In the genomic region with DNA sequence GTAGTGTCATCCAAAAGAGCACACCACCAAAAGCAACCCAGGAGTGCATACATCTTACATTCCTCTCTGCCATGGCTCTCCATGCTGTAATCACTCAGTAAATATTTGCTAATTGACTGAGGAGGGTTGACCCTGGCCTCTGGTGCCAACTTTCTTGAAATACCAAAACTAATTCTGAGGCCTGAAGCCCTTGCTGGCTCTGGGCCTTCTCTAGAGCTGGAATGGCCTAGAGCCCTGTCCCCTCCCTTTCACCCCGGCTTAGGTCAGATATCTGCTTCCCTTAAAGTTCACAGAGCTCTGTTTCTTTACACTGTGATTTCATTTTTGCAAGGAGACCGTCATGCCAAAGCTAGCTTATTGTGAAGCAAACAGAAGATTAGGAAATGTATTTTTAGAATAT, we compare ENCODE assay signal across 18 mouse cellular contexts. TPM values are rescaled to one million over a fixed set of nuclear protein-coding genes. Genes with fewer than 3 reads are reported as not detected.
DNase-seq lines count a peak whose midpoint lies in the region; ATAC-seq and TF ChIP-seq lines count a peak whose summit lies in the region.
"Had no signal": no experiment of that assay in that cellular context is flagged by ENCODE, and none has a peak within 500 bp of the region (broad histone marks: within the 10 kb centered on the region; RNA-seq: fewer than 3 reads in every experiment).

No protein-coding gene starts in this region.

- peak; percentile 47 to 55 for DNase-seq in heart, postnatal 10 days
- peak; percentile 56 for DNase-seq in lung, embryonic 14.5 days
- no peak for DNase-seq in right cerebral cortex, postnatal 14 days
- DNase-seq: cerebellum, adult 11-12 months; gastrocnemius, postnatal 36 days; kidney, postnatal 14 days; liver, embryonic 13.5 days; retina, postnatal 1 day; spleen, adult 18-20 months had no signal

- H3K4me1 ChIP-seq in heart, embryonic 12.5 days (replicated peaks) = peaks cover 37% of the 10 kb centered on the region
- H3K4me1 ChIP-seq in brown adipose tissue, adult 24 weeks (ENCODE audit: control insufficient read depth, insufficient read depth, insufficient read length, low read length) = peaks cover 37% of the 10 kb centered on the region
- peaks cover 26% of the 10 kb centered on the region for H3K4me1 ChIP-seq in lung, embryonic 14.5 days (ENCODE audit: insufficient read depth)
- peaks cover 23% of the 10 kb centered on the region; the same call in 1 of the 2 replicates for H3K4me1 ChIP-seq in stomach, embryonic 14.5 days (ENCODE audit: control insufficient read depth, insufficient read depth, low read length)
- H3K4me1 ChIP-seq: hindbrain, embryonic 15.5 days had no signal

- H3K27ac ChIP-seq in heart, embryonic 12.5 days (ENCODE audit: poor library complexity, severe bottlenecking) = no peak overlapping the region
- H3K27ac ChIP-seq in brown adipose tissue, adult 24 weeks (replicated peaks; ENCODE audit: low read depth, low read length) = peak overlapping the region; percentile 40
- no peak overlapping the region for H3K27ac ChIP-seq in lung, embryonic 14.5 days (ENCODE audit: low read depth)
- no peak overlapping the region for H3K27ac ChIP-seq in stomach, embryonic 14.5 days (ENCODE audit: low read length)
- H3K27ac ChIP-seq: embryonic facial prominence, embryonic 13.5 days; hindbrain, embryonic 15.5 days; liver, embryonic 13.5 days had no signal

- no peak for ATAC-seq in heart, embryonic 12.5 days (ENCODE audit: insufficient number of reproducible peaks, low FRiP score)
- no peak for ATAC-seq in lung, embryonic 14.5 days (ENCODE audit: insufficient read depth)
- 0 out of 2 replicates have a peak, but pooled peaks have one; percentile 33 for ATAC-seq in stomach, embryonic 14.5 days (ENCODE audit: insufficient number of reproducible peaks, insufficient read depth, low FRiP score, low read depth)
- ATAC-seq in megakaryocyte progenitor cell, adult 5-6 weeks (replicated peaks; ENCODE audit: poor library complexity) = no peak
- ATAC-seq: CD4-positive, CD25-positive, alpha-beta regulatory T cell, adult 4 months; intestine, postnatal 0 days had no signal

- no peak overlapping the region for H3K4me3 ChIP-seq in heart, embryonic 12.5 days
- no peak overlapping the region for H3K4me3 ChIP-seq in brown adipose tissue, adult 24 weeks (ENCODE audit: insufficient read depth, low read depth, low read length)
- no peak overlapping the region for H3K4me3 ChIP-seq in lung, embryonic 14.5 days (ENCODE audit: low read depth, low read length)
- no peak overlapping the region for H3K4me3 ChIP-seq in stomach, embryonic 14.5 days (ENCODE audit: low read depth, low read length)
- H3K4me3 ChIP-seq: embryonic facial prominence, embryonic 13.5 days; hindbrain, embryonic 15.5 days; liver, embryonic 13.5 days had no signal

- intact Hi-C loops in heart, postnatal 10 days (cut with DNase I) = no loop called here

- TF ChIP-seq CTCF in lung, embryonic 14.5 days (IDR thresholded peaks at IDR 0.05; ENCODE audit: low read depth) = no peak

- 0 out of 2 replicates have a peak, but pooled peaks cover 7% of the 10 kb centered on the region for H3K27me3 ChIP-seq in heart, embryonic 12.5 days (replicated peaks)
- no peaks in the 10 kb centered on the region for H3K27me3 ChIP-seq in lung, embryonic 14.5 days (ENCODE audit: insufficient read depth, low read length)
- H3K27me3 ChIP-seq in stomach, embryonic 14.5 days (ENCODE audit: control insufficient read depth, insufficient read depth, low read length) = no peaks in the 10 kb centered on the region
- H3K27me3 ChIP-seq: embryonic facial prominence, embryonic 13.5 days; hindbrain, embryonic 15.5 days had no signal

- no peaks in the 10 kb centered on the region for H3K36me3 ChIP-seq in heart, embryonic 12.5 days
- no peaks in the 10 kb centered on the region for H3K36me3 ChIP-seq in lung, embryonic 14.5 days (ENCODE audit: insufficient read depth)
- H3K36me3 ChIP-seq in stomach, embryonic 14.5 days (ENCODE audit: control insufficient read depth, insufficient read depth, low read length) = no peaks in the 10 kb centered on the region
- H3K36me3 ChIP-seq: embryonic facial prominence, embryonic 13.5 days; hindbrain, embryonic 15.5 days; liver, embryonic 13.5 days had no signal

- H3K9me3 ChIP-seq in heart, embryonic 12.5 days (replicated peaks) = no peaks in the 10 kb centered on the region
- H3K9me3 ChIP-seq in lung, embryonic 14.5 days (ENCODE audit: low read depth, low read length) = no peaks in the 10 kb centered on the region
- H3K9me3 ChIP-seq in stomach, embryonic 14.5 days (ENCODE audit: control insufficient read depth, low read depth, low read length) = no peaks in the 10 kb centered on the region
- H3K9me3 ChIP-seq: embryonic facial prominence, embryonic 13.5 days; hindbrain, embryonic 15.5 days; liver, embryonic 13.5 days had no signal

- WGBS in heart, embryonic 12.5 days = 30% methylated on average over 2 of the region's 2 CpGs
- 31% methylated on average over 2 of the region's 2 CpGs for WGBS in lung, embryonic 14.5 days
- 38% methylated on average over 2 of the region's 2 CpGs for WGBS in stomach, embryonic 14.5 days

- no peak overlapping the region for H3K4me2 ChIP-seq in heart, embryonic 12.5 days
- H3K4me2 ChIP-seq in lung, embryonic 14.5 days = no peak overlapping the region
- no peak overlapping the region for H3K4me2 ChIP-seq in stomach, embryonic 14.5 days (replicated peaks; ENCODE audit: low read depth, low read length)
- H3K4me2 ChIP-seq: embryonic facial prominence, embryonic 13.5 days; hindbrain, embryonic 15.5 days; liver, embryonic 13.5 days; midbrain, embryonic 11.5 days had no signal

- H3K9ac ChIP-seq in heart, embryonic 12.5 days = no peak overlapping the region
- H3K9ac ChIP-seq in lung, embryonic 14.5 days = no peak overlapping the region
- H3K9ac ChIP-seq in stomach, embryonic 14.5 days (replicated peaks; ENCODE audit: low read depth, low read length) = no peak overlapping the region
- H3K9ac ChIP-seq: embryonic facial prominence, embryonic 13.5 days; hindbrain, embryonic 15.5 days; liver, embryonic 13.5 days had no signal

RNA-seq across cellular contexts. Expression of gene Csf1, which starts 6.5 kb away (rescaled TPM):
- total RNA-seq in heart, postnatal 10 days (2021) = 10 to 100 TPM; 25.5 to 29.0 TPM
- 12.7 and 12.8 TPM in 2 replicates for polyA plus RNA-seq in heart, embryonic 12.5 days (2016; fragmentation: Nextera tagmentation; extraction: Ambion mirVana)
- polyA plus RNA-seq in brown adipose tissue, adult 24 weeks (2012; ENCODE audit: insufficient read depth, insufficient read length, missing spikeins) = 5.6 and 14.8 TPM in 2 replicates
- polyA plus RNA-seq in lung, embryonic 14.5 days (2014; fragmentation: Nextera tagmentation; extraction: Ambion mirVana) = 9.3 and 12.9 TPM in 2 replicates
- polyA plus RNA-seq in stomach, embryonic 14.5 days (2014; fragmentation: Nextera tagmentation; extraction: Ambion mirVana) = 11.0 and 14.0 TPM in 2 replicates
- total RNA-seq in megakaryocyte progenitor cell, adult 5-6 weeks (2015) = 2.2 and 4.8 TPM in 2 replicates
- total RNA-seq in megakaryocyte progenitor cell, adult 5-6 weeks (2017) = 1.5 and 4.6 TPM in 2 replicates
